Mouse (Mus musculus) left cerebral cortex, adult 8-10 months (tissue): ENCODE data around the gene Rnf207. TPM values are rescaled to one million over a fixed set of nuclear protein-coding genes. Genes with fewer than 3 reads are reported as not detected.
A peak's percentile ranks its signal among the peaks of the same experiment; 100 is the strongest.

Source experiments
- DNase-seq, 2 experiments: peaks; one replicate each; pipeline ENCODE4 v3.0.0; 2022; ENCODE audit warnings: low spot score in 2 of 2
- total RNA-seq, 4 experiments: library from RNA; stranded (reverse); gene quantifications; 2 replicates each; pipeline ENCODE4 v1.2.4; 2022

Rnf207 gene
- 10 to 100 TPM; 15.5 to 24.1 (median 19.5) TPM for total RNA-seq

GRCm38 (mm10) chr4:152318517-152319234 lies at the start of gene Rnf207:
Gene Rnf207, minus strand, starts transcription at chr4:152318993.
- DNase-seq: no peak

DNA sequence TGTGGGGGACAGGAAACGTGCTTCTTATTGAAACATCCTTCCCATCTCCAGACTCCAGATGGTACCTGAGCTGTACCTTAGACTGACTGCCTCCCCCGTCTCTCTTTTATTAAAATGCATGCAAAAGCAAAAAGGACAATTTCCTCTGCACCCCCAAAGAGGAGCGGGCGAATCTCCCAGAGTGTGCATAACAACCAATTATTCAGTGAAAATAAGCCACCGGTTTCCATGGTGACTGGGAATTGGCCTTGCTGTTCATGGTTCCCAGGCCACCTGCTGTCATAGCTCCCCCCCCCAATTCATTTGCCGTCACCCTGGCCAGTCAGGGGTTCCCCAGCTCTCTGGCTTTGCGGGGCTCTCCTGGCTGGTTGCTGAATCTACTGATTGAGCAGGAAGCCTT lies 46.4 kb upstream of the Rnf207 start:
- DNase-seq: no peak

DNA sequence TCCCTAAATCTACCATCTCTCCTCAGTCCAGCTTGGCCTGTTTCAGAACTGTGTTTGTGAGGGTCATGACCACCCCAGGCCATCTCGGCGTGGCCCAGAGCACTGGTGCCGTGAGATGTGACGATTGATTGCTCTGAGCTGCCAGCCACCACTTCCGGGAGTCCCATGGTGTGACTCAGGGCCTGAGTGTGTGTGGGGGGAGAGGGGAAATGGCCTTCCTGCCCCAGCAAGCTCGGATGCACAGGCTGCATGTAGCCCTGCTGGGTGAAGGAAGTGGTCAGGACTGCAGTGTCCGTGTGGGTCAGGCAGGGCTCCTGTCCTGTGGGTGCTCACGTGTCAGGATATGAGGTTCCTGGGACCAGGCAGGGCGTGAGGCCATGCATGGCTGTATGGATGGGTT lies 43.4 kb upstream of the Rnf207 start:
- DNase-seq: no peak

DNA sequence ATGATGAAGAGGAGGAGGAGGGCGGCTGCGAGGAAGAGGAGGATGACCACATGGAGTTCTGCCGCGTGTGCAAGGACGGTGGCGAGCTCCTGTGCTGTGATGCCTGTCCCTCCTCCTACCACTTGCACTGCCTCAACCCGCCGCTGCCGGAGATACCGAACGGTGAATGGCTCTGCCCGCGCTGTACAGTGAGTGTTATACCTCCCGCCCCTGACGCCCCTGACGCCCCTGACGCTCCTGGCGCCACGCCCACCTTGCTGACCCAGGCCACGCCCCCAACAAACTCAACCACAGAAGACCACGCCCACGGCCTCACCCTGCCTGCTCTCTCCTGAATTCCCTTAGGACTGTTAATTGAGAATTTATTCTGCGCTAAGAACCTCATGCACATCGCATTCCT lies 42.1 kb upstream of the Rnf207 start:
- DNase-seq: no peak

DNA sequence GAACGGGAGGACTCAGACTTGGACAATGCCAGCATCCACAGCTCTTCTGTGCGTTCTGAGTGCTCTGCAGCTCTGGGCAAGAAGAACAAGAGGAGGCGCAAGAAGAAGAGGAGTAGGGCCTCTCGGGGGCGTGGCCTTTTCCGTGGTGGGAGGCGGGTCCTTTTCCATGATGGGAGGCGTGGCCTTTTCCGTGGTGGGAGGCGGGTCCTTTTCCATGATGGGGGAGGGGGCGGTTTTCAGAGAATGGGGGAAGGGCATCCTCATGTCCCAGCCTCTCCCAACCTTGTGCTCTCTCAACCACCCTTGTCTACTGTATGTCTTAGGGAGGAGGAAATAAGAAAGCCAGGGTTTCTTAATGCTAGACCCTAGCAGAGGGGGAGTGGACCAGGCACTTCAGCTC lies 40.9 kb upstream of the Rnf207 start:
- no peak for DNase-seq

DNA sequence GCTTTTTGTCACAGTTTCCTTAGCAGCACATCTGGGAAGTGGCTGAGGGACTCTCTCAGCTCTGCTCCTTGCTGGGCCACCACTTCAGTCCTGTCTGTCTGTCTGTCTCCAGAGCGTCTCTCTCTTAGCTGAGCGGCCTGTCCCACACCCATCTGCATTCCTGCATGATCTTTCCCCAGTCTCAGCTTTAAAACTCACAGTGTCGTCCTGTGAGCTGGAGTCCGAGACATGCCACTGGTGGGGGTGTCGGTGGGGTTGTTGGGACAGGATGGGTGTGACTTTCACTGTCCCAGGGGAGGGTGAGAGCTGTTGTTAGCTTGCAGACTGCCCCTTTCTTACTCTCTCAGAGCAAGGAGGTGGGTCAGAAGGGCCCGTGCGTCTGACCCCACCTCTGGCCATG lies 36.9 kb upstream of the Rnf207 start:
- no peak for DNase-seq

- DNase-seq: no peak
Observed at GRCm38 (mm10) chr4:152353886-152354637, 35.3 kb upstream of the Rnf207 start.

DNA sequence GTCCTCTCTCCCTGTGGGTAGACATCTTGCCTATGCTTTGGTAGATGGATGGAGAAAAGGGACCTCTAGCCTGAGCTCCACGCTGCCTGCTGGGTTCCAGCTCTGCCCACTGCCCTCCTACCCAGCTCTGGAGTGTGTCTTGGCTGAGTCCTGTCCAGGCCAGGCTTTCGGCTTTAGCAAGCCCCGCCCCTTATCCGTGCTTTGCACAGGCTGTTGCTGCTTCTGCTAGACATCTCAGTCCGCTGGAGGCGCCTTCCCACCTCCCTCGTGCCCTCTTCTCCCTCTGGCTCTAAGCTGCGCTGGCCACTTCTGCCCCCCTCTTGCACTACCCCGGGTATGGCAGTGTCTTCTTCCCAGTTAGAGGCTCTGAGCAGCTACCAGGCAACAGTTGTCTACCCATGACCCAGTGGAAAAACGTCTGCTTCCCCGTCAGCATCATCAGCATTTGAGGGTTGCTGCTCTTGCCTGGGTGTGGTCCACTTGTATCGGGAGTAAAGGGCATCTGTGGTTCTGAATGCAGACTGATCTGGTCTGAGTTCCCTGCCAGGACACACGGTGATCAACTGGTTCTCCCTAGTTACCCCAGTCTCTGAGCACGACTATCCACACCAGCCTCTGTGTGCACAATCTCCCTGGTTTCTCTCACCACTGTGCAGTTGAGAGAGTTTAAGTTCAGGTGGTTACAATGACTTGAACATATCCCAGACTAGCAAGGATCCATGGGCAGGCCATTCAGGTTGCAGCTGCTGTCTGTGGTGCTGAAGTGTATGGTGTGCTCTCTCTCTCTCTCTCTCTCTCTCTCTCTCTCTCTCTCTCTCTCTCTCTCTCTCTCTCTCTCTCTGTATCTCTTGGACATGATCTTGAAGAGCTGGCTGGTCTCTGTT lies 32.9 kb upstream of the Rnf207 start:
- peak in 1 of 2 experiments; percentile 61 for DNase-seq

- DNase-seq: peak in 1 of 2 experiments; percentile 60
Observed at GRCm38 (mm10) chr4:152350722-152351421, 32.1 kb upstream of the Rnf207 start.

GRCm38 (mm10) chr4:152349837-152350381 lies 31.1 kb upstream of the Rnf207 start:
- DNase-seq: peak in 1 of 2 experiments; percentile 89

DNA sequence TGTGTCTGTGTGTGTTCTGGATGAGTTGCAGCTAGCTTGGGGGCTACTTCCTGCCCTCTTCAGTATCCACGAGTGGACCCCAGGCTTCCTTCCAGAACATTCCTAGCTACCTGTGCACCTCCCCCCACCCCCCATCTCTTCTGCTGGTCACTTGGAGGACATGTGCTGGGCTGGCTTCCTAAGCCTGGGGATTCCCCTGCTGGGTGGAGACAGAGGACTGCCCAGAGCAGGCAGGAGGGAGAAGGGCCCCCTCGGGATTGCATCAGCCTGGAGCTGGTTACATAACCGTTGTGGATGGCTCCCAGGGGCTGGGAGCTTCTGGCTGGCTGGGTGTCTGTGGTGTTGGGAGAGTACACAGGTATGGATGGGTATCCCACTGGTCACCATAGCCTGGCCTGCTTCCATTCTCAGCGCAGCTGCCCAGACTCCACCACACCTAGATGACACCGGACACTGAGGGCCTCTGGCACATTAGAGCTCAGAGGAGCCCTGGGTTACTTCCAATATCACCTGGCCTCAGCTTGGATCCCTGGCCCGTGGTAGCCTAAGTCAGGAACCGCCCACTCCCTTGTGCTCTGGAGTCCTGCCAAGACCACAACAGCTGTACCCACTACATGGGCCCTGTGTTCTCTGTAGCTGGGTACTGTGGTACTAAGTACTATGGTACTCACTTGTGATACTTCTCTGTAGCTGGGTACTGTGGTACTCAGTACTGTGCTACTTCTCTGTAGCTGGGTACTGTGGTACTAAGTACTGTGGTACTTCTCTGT lies 26.5 kb upstream of the Rnf207 start:
- peak in 1 of 2 experiments; percentile 73 for DNase-seq

DNA sequence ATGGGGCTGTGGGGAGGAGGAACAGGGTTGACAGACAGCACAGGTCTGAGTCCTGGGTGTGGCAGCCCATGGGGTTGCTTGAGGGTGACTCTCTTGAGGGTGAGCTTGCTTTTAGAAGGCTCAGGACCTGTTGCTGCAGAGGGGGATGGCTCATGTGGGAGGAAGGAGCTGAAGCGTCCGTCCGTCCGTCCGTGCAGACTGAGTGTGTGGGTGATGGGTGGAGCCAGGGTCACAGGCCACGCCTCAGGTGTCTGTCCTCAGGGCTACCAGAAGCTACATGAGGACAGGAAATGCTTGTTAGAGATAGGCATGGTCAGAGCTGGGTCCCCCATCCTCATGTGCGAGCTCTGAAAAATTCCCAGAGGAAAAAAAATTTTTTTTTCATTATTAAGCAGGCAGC lies 25.9 kb upstream of the Rnf207 start:
- no peak for DNase-seq

- no peak for DNase-seq
Observed at GRCm38 (mm10) chr4:152343296-152343695, 24.5 kb upstream of the Rnf207 start.

- no peak for DNase-seq
Observed at GRCm38 (mm10) chr4:152340584-152341284, 21.9 kb upstream of the Rnf207 start.

GRCm38 (mm10) chr4:152339293-152339790 lies 20.5 kb upstream of the Rnf207 start:
- DNase-seq: no peak

GRCm38 (mm10) chr4:152338419-152339292 lies 19.9 kb upstream of the Rnf207 start, which contains the start of gene Chd5:
Gene Chd5, plus strand, starts transcription at chr4:152338651.
- peak in 1 of 2 experiments; percentile 69 for DNase-seq

DNA sequence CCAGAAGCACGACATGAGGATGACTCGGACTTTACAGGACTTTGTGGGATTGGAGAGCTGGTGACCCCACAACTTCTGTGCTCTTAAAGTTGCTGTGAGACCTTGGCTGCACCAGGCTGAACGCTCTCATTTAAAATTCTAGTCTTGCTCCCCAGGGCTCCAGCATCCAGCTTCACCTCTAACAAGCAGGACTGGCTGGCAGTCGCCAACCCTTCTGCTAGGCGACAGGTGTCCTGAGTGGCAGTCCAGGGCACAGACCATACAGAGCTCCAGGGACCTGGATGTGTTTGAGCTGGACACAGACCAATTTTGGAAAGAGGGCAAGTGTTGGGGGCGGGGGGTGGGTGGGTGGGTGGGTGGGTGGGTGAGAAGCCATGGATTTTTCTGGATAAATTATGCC lies 19.0 kb upstream of the Rnf207 start:
- DNase-seq: no peak

GRCm38 (mm10) chr4:152333587-152333986 lies 14.8 kb upstream of the Rnf207 start:
- no peak for DNase-seq
